Mouse (Mus musculus): ENCODE measurements around the gene Itga9.
A peak's percentile ranks its signal among the peaks of the same experiment; 100 is the strongest.

The Itga9 gene

DNA sequence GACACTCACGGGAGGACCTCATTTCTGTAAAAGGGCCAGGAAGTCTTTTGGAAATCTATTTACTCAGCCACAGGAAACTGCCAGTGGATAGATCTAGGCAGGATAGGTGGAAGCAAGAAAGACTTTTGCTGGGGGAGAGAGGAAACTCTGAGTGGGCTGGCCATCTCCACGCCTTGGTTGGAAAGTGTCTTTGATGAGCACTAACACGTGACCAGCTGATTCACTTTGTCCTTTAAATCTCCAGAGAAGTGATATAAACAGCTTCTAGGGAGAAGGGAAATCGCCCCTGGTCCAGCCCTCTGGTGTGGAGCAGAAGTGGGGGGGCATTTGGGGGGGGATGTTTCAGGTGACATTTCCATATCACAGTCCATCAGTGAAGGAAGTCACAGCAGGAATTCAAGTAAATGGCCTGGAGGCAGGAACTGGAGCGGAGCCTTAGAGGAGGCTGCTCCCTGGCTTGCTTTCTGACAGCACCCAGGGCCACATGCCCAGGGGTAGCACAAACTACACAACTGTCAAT, 124.4 kb downstream of the Itga9 start:
- DNase-seq = no peak

DNA sequence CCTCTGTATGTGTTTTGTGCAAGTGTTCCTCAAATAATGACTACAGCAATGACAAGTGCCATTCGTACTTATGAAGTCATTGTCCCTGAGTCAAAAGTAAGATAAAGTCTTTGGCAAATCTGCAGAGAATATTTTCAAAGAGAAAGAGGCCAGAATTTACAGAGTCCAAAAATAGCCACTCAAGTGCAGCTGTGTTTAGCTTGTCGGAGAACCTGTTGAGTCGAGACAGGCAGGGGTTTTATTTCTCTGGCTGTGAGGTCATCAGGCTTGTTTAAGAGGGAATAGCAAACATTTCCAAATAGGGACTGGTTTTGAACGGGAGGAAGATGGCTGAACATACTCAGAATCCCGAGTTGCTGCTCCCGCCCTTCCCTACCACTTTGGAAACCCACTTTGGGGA, 125.2 kb downstream of the Itga9 start:
- DNase-seq = no peak

DNA sequence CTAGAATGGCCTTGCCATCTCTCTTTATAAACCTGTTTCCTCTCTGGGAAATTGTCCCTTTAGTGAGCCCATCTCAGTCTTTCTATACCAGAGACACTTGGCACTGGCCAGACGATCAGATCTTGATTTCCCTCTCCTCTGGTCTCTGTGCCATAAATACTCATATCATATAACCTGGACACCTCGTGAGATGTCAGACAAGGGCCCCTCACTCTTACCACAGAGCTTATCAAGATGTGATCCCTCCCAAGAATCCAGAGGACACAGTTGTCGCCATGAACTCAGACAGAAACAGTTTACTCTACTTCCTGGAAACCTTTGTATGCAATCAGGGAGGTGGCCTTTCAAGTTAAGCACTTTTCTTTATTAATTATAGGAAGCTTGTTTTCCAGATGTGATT, 127.1 kb downstream of the Itga9 start:
- DNase-seq = no peak

DNA sequence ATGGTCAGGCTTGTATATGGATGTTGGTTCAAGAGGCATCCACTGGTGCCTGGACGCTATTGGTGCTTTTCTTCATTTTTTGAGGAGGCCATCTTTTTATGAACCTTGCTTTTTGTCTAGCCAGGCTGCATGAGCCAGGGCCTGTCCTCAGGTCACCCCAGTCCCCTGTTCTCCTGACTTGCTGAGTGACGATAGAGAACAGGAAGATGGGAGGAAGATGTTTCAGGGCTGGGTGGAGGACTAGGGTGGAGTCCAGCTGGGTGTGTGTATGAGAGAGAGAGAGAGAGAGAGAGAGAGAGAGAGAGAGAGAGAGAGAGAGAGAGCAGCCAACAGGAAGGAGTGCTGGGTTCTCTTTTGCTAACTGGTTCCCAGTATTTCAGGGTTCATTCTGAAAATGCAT, 130.6 kb downstream of the Itga9 start:
- no peak for DNase-seq

DNA sequence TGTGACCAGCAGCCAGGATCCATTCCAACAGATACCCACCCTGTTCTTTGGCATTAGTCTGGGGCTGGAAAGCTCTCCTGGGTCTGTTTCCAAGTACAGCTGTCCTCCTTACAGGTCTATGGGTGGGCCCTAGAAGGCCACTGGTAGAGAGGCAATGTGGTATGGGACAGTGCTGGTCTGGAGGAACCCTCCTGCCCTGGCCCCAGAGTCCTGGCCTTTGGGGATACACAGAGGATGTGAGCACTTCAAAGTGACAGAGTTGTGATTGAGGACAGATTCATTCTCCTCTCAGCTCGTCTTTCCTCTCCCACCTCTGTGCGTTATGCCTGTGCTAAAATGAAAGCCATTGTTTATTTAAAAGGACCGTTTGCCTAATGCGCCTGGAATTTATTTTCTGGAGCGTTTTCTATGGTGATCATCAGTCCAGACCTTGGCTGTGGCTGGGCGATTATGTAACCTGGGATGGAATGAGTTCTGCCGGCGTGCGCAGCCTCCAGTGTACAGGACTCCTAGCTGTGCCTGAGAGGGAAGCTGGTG, 131.2 kb downstream of the Itga9 start:
- DNase-seq = no peak

DNA sequence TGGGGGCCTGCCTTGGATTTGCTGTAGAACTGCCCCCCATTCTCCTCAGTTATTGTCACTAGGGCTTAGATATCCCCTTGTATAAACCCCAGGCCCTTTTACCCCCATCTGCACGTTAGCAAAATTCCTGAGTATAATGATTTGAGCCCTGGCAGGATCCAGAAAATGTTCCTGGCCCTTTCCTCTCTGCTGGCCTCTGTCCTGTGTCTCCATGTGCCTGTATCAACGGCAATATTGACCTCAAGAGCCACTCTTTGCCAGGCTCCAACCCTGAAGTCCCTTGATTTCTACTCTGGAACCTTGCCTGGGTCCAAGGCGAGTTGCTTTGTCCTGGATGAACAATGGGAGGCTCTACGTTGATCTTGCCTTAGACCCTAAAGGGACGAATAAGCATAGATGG, 131.8 kb downstream of the Itga9 start:
- no peak for DNase-seq

DNA sequence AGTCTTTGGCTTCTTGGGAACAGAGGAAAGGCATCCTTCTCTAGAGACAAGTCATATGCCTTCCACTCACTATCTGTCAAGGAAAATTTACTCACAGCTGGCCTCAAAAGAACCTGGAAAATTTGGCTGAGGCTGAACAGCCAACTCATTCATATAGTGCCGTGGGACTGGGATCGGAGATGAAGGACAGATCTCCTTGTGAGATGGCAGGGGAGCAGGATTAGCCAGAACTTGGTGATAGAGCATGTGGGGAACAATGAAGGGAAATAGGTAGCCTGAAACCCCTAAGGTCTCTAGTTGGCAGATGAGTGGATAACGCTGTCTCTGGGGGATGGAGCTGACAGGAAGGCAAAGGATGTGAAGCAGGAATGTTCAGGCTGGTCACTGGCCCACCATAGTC, 132.6 kb downstream of the Itga9 start:
- DNase-seq = no peak

DNA sequence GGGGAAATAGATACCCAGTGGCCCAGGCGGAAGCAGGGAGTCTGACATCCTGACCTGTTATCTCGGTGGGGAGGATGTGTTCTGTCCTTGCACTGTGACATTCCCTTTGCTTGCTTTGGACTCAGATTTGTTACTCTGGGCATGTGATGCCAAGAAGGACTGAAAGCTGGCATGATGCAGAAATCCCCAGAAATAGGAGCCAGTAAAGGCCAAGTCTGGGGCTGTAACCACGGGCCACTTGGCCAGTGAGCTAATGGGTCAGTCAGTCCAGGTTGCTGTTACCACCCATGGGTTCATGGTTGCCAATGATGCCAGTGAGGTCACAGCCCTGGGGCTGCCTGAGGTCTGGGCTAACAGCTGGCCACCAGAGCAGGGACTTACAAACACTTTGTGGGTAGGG, 133.2 kb downstream of the Itga9 start:
- no peak for DNase-seq

DNA sequence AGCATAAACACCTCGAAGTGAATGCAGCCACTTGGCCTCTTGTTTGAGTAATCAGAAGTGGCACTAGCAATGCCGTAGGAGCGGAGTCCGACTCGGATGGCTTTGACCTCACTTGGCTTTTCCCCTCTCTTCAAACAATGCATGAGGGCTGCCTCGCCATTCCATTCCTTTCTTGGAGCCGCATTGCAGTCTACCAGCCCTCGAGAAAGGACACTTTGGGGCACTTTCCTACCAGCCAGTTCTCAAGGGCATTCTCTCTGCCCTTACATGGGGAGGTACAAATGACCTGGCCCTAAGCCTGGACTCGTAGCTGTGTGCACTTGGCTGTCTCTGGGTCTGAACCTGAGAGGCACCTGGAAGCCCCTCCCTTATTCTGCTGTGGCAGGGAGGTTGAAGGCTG, 134.8 kb downstream of the Itga9 start:
- DNase-seq = no peak

DNA sequence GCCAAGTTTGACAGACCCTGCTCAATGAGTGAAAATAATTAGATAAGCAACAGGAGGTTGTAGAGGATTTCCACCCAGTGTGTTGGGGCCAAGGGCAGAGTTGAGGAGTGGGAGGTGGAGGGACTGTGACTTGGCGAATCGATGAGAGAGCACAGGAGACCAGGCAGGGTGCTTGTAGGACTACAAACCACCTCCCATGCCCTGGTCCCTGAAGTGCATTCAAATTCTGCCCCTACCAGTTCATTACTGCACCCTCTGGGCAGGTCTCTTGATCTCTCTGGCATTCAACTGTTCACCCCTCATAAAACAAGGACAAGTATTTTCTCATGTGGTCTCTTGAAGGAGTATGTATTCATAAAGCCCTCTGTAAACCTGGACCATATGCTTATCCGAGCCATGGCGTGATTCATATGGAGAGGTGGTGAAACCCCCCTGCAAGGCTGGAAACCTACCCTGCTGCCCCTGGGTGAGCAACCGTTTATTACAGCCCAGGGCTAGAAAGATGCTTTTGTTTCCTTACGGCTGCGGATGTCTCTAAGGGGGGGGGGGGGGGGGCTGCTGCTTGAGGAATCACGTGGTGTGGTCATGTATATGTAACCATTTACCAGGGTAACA, 143.0 kb downstream of the Itga9 start:
- no peak for DNase-seq

DNA sequence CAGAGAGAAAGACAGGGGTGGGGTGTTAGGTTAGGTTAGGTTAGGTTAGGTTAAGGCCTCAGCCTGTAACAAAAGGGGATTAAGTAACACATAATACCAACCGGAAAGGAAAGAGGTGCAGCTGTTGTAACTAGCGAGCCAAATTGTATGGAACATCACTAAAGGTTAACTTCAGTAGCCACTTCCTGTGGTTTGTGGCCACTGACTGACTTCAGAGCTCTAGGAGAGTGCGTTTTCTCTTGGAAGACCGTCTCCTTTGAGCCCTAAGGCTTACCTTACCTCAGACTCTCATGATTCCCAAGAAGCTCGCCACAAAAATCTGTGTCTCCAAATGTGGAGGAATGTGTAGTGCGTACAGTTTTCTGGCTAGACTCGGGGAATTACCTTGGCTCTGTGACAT, 144.3 kb downstream of the Itga9 start:
- DNase-seq = no peak

DNA sequence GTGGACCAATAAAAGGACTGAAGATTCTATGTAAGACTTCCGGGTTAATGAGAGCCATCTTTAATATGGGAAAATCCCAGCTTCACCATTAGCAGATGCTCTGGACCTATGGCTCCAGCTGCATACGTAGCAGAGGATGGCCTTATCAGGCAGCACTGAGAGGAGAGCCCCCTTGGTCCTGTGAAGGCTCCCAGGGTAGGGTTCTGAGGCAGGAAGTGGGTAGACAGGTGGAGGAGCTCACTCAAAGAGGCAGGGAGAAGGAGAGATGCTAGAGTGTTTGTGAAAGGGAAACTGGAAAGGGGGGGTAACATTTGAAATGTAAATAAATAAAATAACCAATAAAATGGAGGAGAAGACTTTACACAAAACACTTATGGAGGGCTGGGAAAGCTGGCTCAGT, 145.9 kb downstream of the Itga9 start:
- no peak for DNase-seq

DNA sequence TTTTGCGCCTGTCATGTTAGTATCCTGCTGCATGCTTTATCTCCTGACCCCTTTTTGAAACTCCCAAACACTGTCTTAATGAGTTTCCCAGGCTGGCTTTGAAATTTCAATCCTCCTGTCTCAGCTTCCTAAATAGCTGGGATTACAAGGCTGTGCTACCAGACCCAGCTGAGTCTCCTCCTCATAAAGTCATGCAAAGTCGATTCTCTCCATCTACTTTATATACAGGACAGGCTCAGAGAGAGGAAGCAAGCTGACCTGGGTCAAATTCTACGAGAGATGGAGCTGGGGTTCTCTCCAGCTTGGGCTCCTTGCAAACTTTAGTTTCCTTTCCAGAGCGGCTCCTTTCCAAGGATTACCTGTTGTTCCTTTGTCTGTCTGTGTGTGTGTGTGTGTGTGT, 153.0 kb downstream of the Itga9 start:
- DNase-seq = no peak

DNA sequence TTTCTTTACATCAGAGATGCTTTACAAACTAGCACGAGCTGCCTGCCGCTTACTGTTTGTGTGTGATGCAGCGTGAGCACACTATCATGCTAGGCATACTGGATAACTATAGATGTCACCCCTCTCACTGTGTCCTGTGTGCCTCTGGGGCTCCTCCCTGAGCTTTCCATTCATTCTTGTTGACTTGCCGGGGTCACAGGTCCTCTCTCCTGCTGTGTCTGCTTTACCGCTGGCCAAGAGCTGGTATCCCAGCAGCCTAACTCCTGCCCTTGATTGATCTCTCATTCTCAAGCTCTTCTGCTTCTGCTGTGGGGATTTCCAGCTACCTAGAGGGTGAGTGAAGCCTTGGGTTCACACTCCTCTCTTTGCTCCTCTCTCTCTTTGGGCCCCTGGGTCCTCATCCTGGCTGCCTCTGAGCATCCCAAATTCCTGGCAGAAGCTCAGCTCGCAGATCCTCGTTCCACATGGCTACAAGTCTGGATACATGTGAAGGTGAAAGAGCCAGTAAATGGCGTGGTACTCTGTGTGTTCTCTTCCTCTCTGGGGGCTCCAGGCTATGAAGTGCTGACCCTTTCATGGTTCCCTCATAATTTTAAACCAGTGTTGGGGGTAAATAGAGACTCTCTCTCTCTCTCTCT, 155.6 kb downstream of the Itga9 start:
- no peak for DNase-seq

DNA sequence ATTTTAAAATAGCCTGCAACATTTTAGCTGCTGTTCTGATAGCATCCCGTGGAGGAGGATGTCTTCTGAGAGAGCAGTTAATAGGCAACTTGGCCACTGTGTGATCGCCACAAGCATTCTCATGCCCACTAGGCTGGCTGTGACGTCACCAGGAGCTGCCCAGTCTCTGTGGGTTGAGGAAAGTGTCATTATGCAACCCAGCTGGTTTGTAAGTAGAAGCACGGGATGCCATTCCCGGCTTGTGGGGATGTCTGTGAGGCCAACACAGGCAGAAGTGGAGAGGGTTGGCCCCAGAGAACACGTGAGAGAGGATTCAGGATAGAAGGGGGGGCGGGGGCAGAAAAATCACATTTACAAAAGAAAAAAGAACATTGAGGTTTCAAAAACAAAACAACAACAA, 156.3 kb downstream of the Itga9 start:
- DNase-seq = peak; percentile 83

DNA sequence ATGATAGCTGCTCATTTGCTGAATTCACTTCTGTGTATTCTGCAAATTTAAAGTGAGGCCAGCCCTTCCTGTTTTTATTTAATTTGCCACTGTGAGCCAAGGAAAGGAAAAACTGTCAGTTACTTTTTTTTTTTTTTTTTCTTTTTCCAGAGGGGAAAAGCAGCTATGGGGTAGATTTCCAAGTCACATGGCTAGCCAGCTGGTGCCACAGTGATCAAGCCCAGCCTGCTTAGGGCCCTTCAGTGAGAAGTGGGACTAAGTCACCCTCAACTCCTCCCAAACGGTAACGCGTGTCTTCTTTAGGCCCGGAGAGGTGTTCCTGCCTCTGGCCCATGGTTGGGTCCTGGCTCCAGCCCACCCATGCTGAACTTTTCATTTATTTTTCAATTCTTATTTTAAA, 156.7 kb downstream of the Itga9 start:
- DNase-seq = peak; percentile 17

DNA sequence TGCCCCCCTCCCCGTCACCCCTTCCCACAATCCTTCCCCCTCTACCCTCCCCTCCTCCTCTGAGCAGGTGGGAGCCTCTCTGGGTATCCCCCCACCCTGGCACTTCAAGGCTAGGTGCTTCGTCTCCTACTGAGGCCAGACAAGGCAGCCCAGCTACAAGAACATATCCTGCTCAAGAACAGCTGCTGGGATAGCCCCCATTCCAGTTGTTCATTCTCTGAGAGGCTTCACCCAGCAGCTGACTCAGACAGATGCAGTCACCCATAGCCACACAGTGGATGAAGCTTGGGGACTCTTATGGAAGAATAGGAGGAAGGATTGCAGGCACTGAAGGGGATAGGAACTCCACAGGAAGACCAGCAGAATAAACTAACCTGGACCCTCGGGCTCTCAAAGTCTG, 157.2 kb downstream of the Itga9 start:
- DNase-seq = no peak

DNA sequence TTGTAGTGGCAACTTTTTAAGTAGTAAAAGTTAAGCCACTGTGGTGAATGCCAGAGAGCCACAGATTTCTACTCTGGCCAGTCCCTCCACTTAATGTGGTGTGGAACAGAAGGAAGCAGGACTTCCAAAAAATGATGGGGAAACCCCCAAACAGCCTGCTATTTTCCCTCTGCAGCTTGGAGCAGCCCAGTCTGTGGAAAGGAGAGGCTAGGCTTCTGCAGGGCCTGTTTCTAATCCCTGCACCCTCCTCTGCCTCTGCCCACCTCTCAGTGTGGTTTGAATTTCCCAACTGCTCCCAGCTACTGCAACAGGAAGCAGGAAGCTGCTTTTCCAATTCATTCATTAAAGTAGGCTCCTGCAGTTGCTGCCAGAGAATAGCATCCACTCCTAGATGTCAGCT, 158.6 kb downstream of the Itga9 start:
- DNase-seq = no peak

DNA sequence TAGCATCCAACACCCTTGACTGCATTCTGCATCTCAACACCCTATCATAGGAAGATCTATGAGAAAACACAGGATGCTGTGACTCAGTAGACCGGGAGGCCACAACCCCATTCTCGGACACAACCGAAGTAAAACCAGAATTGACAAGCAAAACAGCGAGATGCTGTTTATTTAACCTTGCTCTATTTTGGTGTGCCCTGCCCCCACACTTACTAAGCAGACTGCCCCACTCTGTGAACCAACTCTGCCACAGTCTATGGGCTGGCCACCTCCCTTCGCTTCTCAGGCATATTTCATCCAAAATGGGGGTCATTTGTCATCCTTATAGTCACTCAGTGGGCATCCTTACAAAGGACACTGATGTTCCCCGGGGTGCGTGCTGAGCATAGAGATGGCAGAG, 160.5 kb downstream of the Itga9 start:
- no peak for DNase-seq

DNA sequence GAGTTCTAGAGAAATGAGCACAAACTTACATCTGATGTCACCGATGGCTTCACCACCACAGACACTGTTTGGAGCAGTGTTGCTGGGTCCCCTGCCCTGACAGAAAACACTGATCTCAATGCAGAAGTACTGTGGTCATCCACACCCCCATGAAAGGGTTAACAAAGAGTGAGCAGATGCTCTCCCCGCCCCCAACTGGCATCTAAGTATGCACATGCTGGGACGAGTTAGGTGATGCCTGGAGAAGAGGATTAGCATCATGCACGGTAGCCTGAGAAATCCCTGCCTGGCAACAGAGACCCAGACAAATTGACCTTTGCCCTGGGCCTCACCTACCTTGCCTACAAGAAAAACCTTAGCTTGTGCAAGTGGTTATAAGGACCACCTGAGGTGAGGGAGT, 162.1 kb downstream of the Itga9 start:
- no peak for DNase-seq

DNA sequence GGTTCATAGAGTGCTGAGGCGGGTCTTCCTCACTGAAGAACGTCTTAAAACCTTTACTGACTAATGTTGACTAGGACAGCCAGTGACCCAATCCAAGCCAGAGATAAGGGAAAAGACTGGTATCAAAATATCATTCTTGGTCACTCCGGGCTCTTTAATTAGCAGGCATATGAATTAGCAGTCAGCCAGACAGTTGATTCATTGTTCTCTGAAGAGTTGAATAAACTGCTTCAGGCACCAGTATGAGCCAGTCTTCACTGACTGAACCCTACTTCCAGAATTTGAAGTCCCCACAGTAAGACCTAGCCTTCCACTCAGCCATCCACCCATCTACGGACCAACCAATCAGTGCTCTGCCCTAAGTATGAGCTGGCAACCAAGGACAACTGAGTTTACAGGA, 163.9 kb downstream of the Itga9 start:
- DNase-seq = no peak

DNA sequence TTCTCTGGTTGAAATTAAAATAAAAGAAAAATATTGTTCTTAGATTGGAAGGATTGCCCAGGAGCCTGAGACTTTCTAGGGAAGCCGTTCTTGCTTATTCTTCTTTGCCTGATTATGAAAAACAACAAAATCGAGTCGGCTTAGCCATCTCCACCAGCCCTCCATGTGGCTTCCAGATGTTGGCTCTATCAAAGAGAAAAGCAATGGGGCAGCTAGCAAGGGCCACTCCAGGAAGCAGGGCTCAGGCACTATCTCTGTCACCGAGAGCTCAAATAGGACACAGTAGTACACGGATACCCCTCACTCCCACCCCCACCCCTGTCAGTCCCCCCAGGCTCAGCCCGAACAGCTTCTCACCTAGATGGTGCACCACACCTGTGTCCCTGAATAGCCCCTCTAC, 168.2 kb downstream of the Itga9 start:
- no peak for DNase-seq

DNA sequence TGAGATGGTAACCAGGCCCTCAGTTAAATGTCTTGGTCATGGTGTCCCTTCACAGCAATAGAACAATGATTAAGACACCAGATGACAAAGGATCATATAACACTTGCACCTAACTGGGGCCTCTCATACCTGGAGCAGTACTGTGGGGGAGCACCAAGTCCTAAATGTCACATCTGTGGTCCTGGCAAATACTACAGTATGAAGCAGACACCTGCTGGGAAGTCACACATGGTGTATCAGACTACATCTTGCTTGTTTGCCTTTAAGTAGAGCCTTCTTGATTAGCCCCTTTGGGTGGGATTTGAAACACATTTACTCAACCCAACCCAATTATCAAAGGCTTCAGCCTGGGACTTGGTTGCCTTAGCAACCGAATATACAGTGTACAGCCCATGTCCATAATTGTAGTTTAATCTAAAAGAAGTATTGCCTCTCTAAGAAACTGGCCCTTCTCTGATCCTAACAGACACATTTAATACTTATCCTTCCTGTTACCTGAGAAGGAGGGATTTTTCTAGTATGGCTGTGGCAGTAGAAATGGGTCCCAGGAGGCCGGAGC, 170.5 kb downstream of the Itga9 start:
- no peak for DNase-seq

DNA sequence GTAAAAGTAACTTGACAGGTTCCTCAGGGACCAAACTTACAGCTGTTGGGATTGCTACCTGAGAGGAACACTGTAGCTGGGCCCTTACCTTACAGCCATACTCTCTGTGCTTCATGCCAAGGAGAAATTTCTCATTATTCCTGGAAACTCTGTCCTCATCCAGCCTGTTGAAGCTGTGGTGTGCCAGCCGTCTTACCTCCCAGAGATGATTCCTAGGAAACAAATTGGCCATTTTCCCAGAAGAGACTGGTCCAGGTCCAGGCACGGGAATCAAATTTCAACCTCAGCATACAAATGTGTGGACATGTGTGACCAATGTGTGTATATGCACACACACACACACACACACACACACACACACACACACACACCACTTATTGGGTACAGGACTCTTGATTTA, 172.1 kb downstream of the Itga9 start:
- no peak for DNase-seq

DNA sequence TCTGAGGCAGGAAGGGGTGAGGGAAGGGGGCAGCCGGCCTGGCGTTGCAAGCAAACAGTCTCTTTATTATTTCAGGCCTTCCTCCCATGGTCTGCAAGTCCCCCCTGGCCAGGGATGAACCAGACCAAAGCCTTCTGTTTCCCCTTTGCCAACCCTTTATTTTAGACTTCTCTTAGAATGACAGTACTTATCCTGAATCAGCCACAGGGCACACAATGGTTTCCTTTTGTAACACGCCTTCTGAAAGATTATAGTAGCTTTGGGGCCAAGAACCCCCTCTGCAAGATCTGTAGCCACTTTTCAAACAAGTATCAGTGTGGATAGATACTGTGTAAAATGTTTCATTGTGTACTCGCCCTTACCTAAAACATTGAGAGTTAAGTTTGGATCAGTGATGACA, 178.1 kb downstream of the Itga9 start:
- no peak for DNase-seq

All from layer of hippocampus, adult 9-11 months (tissue).